Mouse (Mus musculus) lung, adult 2 months (tissue): ENCODE measurements around the gene Fgfbp3.

Experiments
- CTCF ChIP-seq: fragments of 200-500 bp; IDR thresholded peaks from 2 replicates; pipeline ENCODE4 v1.5.1; 2011; ENCODE audit warnings: mild to moderate bottlenecking, low read length, control low read depth; ENCODE audit not compliant: insufficient read depth
- POLR2A ChIP-seq: fragments of 200-500 bp; IDR thresholded peaks from 2 replicates; pipeline ENCODE4 v1.6.1; 2011; ENCODE audit warnings: low read depth, mild to moderate bottlenecking, control low read depth, low read length, borderline replicate concordance; ENCODE audit errors: extremely low read depth

DNA sequence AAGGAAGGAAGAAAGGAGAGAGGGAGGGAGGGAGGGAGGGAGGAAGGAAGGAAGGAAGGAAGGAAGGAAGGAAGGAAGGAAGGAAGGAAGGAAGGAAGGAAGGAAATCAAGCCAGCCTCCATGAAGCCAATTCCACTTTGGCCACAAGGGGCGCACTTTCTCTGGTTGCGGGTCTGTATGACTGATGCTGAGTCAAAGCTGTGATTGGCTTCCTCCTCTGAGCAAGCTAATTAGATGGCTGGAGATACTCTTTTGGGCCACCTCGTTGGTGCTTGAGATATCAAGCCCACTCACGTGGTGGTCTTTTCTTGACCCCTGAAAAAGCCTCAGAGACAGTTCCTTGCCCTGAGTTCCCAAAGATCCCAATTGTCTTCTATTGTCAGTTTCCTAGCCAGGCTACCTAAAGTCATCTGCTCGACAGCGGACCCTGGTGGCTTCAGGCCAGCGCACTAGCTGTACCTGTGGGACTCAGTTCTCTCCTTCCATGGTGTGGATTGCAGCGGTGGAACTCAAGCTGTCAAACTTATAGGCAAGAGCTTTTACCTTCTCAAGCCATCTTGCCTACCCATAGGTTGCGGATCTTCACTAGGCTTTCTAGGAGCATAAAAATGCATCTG lies 9.6 kb downstream of the Fgfbp3 start:
- no peak for TF ChIP-seq POLR2A
- peak; percentile 78 for TF ChIP-seq CTCF
